Mouse (Mus musculus): Measurements from ENCODE around the gene Cnih2. TPM values are rescaled to one million over a fixed set of nuclear protein-coding genes. Genes with fewer than 3 reads are reported as not detected.

The Cnih2 gene
- total and polyA plus RNA-seq, 2 experiments from 2014 or later: 397 to 573 TPM

- Histone ChIP-seq H3K9ac (replicated peaks; ENCODE audit: low read length) (no peak overlapping the region), H3K27me3 (ENCODE audit: insufficient read depth, low read length) (peaks cover 5% of the 10 kb centered on the region; the same call in 1 of the 2 replicates), H3K4me2 (ENCODE audit: low read depth, low read length) (no peak overlapping the region), H3K4me1 (ENCODE audit: insufficient read depth, low read length) (peaks cover 5% of the 10 kb centered on the region), H3K36me3 (ENCODE audit: insufficient read depth, low read length) (peaks cover 28% of the 10 kb centered on the region; the same call in 1 of the 2 replicates), H3K9me3 (ENCODE audit: low read length) (no peaks in the 10 kb centered on the region), H3K4me3 (ENCODE audit: low read length) (no peak overlapping the region), H3K27ac (no peak overlapping the region)
- no peak for ATAC-seq
- TF ChIP-seq CTCF (IDR thresholded peaks at IDR 0.05; ENCODE audit: low read depth): no peak
- WGBS: 72% methylated on average over 6 of the region's 6 CpGs
- DNase-seq (ENCODE audit: low spot score): no peak
Observed at GRCm38 (mm10) chr19:5049325-5049724, 49.0 kb downstream of the Cnih2 start.

DNA sequence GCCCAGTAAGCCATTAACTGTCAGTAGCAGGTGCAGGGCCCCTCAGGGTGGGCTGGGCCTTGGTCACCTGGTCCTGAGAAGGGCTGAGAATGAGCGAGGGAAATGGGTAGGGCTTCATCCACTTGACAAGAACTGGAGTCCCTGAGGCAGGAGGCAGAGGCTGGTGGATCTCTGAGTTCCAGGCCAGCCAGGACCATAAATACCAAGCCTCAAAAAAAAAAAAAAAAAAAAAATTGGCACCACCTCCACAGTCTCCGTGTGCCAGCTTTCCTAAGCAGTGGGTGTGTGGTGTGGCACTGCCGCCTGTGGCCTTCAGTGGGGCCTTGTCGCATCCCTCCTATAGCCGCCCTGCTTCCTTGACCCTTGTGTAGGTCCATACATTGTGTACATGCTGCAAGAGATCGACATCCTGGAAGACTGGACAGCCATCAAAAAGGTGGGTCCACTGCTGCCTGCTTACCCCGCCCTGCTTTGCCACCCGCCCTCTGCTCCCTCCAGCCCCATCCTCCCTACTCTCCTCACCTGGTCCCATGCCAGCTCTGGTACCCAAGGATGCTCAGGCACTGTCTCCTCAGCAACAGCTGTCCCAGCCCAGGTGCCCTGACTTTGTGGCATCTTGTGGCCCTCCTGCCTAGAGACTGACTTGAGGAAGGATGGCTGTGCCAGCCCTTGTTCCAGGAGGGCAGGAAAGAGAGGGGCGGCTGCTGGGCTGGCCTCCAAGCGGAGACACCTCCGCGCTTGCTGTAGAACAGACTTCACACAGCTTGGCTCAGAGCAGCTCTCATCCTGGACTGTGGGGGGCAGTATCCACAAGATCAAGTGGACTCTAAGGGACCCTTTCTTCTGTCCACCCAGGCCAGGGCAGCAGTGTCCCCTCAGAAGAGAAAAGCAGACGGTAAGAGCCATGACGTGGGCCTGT is 49.9 kb downstream of the Cnih2 start:
- H3K9me3 ChIP-seq (ENCODE audit: low read length): no peaks in the 10 kb centered on the region
- H3K27me3 ChIP-seq (ENCODE audit: insufficient read depth, low read length): peaks cover 5% of the 10 kb centered on the region; the same call in 1 of the 2 replicates
- H3K27ac ChIP-seq: no peak overlapping the region
- H3K4me2 ChIP-seq (ENCODE audit: low read depth, low read length): no peak overlapping the region
- peaks cover 5% of the 10 kb centered on the region for H3K4me1 ChIP-seq (ENCODE audit: insufficient read depth, low read length)
- H3K9ac ChIP-seq (replicated peaks; ENCODE audit: low read length): no peak overlapping the region
- H3K36me3 ChIP-seq (ENCODE audit: insufficient read depth, low read length): peaks cover 28% of the 10 kb centered on the region
- 79% methylated on average over 14 of the region's 14 CpGs for WGBS
- no peak for TF ChIP-seq CTCF (IDR thresholded peaks at IDR 0.05; ENCODE audit: low read depth)
- no peak overlapping the region for H3K4me3 ChIP-seq (ENCODE audit: low read length)
- no peak for DNase-seq (ENCODE audit: low spot score)
- ATAC-seq: no peak

DNA sequence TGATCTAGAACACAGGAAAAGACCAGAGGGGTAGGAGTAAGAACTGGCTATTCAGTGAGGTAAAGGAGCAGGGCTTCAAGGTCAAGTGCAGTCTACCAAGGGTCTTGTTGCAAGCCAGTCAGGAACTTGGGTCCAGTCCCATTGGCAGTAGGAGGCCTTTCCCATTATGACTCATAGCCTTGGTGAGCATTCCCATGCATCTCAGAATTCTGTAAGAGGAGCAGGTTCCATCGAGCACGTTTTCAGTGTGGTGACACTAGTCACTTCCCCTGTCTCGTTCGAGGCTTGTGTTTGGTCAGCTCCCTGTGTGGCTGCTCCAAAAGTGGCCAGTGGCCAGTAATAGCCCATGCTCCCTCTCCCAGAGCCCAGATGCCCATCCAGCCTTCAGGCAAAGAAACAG is 52.8 kb downstream of the Cnih2 start:
- H3K27me3 ChIP-seq (ENCODE audit: insufficient read depth, low read length): no peaks in the 10 kb centered on the region
- no peak overlapping the region for H3K4me2 ChIP-seq (ENCODE audit: low read depth, low read length)
- H3K27ac ChIP-seq: no peak overlapping the region
- no peak overlapping the region for H3K4me3 ChIP-seq (ENCODE audit: low read length)
- peaks cover 28% of the 10 kb centered on the region for H3K36me3 ChIP-seq (ENCODE audit: insufficient read depth, low read length)
- no peaks in the 10 kb centered on the region for H3K9me3 ChIP-seq (ENCODE audit: low read length)
- H3K4me1 ChIP-seq (ENCODE audit: insufficient read depth, low read length): peaks cover 11% of the 10 kb centered on the region
- 86% methylated on average over 4 of the region's 4 CpGs for WGBS
- no peak for TF ChIP-seq CTCF (IDR thresholded peaks at IDR 0.05; ENCODE audit: low read depth)
- DNase-seq (ENCODE audit: low spot score): no peak
- no peak for ATAC-seq
- H3K9ac ChIP-seq (replicated peaks; ENCODE audit: low read length): no peak overlapping the region

Other genes with a start within 250 kb of the Cnih2 start
- gene Ctsf, start 243.4 kb downstream of the Cnih2 start, total RNA-seq (2014; rRNA removed): 80.2 and 147 TPM in 2 replicates
- gene Ctsf, start 243.4 kb downstream of the Cnih2 start, polyA plus RNA-seq (2015; fragmentation: Nextera tagmentation; extraction: Ambion mirVana): 98.2 and 106 TPM in 2 replicates
- gene Actn3, start 220.6 kb downstream of the Cnih2 start, total RNA-seq (2014; rRNA removed): 6.8 and 8.4 TPM in 2 replicates
- 3.8 and 3.9 TPM in 2 replicates for gene Actn3, start 220.6 kb downstream of the Cnih2 start, polyA plus RNA-seq (2015; fragmentation: Nextera tagmentation; extraction: Ambion mirVana)
- 29.1 and 30.7 TPM in 2 replicates for gene Zdhhc24, start 219.9 kb downstream of the Cnih2 start, total RNA-seq (2014; rRNA removed)
- gene Zdhhc24, start 219.9 kb downstream of the Cnih2 start, polyA plus RNA-seq (2015; fragmentation: Nextera tagmentation; extraction: Ambion mirVana): 17.4 and 20.9 TPM in 2 replicates
- gene Bbs1, start 191.9 kb downstream of the Cnih2 start, total RNA-seq (2014; rRNA removed): 17.9 and 37.6 TPM in 2 replicates
- 7.3 and 9.1 TPM in 2 replicates for gene Bbs1, start 191.9 kb downstream of the Cnih2 start, polyA plus RNA-seq (2015; fragmentation: Nextera tagmentation; extraction: Ambion mirVana)
- 94.0 and 111 TPM in 2 replicates for gene Dpp3, start 170.2 kb downstream of the Cnih2 start, total RNA-seq (2014; rRNA removed)
- 78.3 and 79.2 TPM in 2 replicates for gene Dpp3, start 170.2 kb downstream of the Cnih2 start, polyA plus RNA-seq (2015; fragmentation: Nextera tagmentation; extraction: Ambion mirVana)
- 11.9 and 13.4 TPM in 2 replicates for gene Peli3, start 155.4 kb downstream of the Cnih2 start, total RNA-seq (2014; rRNA removed)
- gene Peli3, start 155.4 kb downstream of the Cnih2 start, polyA plus RNA-seq (2015; fragmentation: Nextera tagmentation; extraction: Ambion mirVana): 8.1 and 8.6 TPM in 2 replicates
- 83.5 and 90.4 TPM in 2 replicates for gene Mrpl11, start 136.4 kb downstream of the Cnih2 start, total RNA-seq (2014; rRNA removed)
- 138 and 139 TPM in 2 replicates for gene Mrpl11, start 136.4 kb downstream of the Cnih2 start, polyA plus RNA-seq (2015; fragmentation: Nextera tagmentation; extraction: Ambion mirVana)
- gene Npas4, start 108.2 kb downstream of the Cnih2 start, total RNA-seq (2014; rRNA removed): 1.9 and 3.0 TPM in 2 replicates
- 0.13 and 0.20 TPM in 2 replicates for gene Npas4, start 108.2 kb downstream of the Cnih2 start, polyA plus RNA-seq (2015; fragmentation: Nextera tagmentation; extraction: Ambion mirVana)
- 13.9 and 22.5 TPM in 2 replicates for gene Slc29a2, start 74.7 kb downstream of the Cnih2 start, total RNA-seq (2014; rRNA removed)
- gene Slc29a2, start 74.7 kb downstream of the Cnih2 start, polyA plus RNA-seq (2015; fragmentation: Nextera tagmentation; extraction: Ambion mirVana): 15.5 and 16.3 TPM in 2 replicates
- gene B4gat1, start 59.7 kb downstream of the Cnih2 start, total RNA-seq (2014; rRNA removed): 166 and 178 TPM in 2 replicates
- gene B4gat1, start 59.7 kb downstream of the Cnih2 start, polyA plus RNA-seq (2015; fragmentation: Nextera tagmentation; extraction: Ambion mirVana): 166 and 174 TPM in 2 replicates
- 4.5 and 8.5 TPM in 2 replicates for gene AC124502.3, start 59.6 kb downstream of the Cnih2 start, total RNA-seq (2014; rRNA removed)
- 2.4 and 3.0 TPM in 2 replicates for gene AC124502.3, start 59.6 kb downstream of the Cnih2 start, polyA plus RNA-seq (2015; fragmentation: Nextera tagmentation; extraction: Ambion mirVana)
- 5.0 and 5.5 TPM in 2 replicates for gene Brms1, start 57.2 kb downstream of the Cnih2 start, total RNA-seq (2014; rRNA removed)
- 22.5 and 22.6 TPM in 2 replicates for gene Brms1, start 57.2 kb downstream of the Cnih2 start, polyA plus RNA-seq (2015; fragmentation: Nextera tagmentation; extraction: Ambion mirVana)
- 0.93 and 2.0 TPM in 2 replicates for gene Rin1, start 48.0 kb downstream of the Cnih2 start, total RNA-seq (2014; rRNA removed)
- gene Rin1, start 48.0 kb downstream of the Cnih2 start, polyA plus RNA-seq (2015; fragmentation: Nextera tagmentation; extraction: Ambion mirVana): 0.72 and 0.86 TPM in 2 replicates
- gene Cd248, start 30.4 kb downstream of the Cnih2 start, total RNA-seq (2014; rRNA removed): 15.4 and 16.4 TPM in 2 replicates
- gene Cd248, start 30.4 kb downstream of the Cnih2 start, polyA plus RNA-seq (2015; fragmentation: Nextera tagmentation; extraction: Ambion mirVana): 10.7 and 12.5 TPM in 2 replicates
- 68.9 and 76.6 TPM in 2 replicates for gene Tmem151a, start 13.0 kb downstream of the Cnih2 start, total RNA-seq (2014; rRNA removed)
- 61.0 and 71.5 TPM in 2 replicates for gene Tmem151a, start 13.0 kb downstream of the Cnih2 start, polyA plus RNA-seq (2015; fragmentation: Nextera tagmentation; extraction: Ambion mirVana)
- gene Yif1a, start 10.0 kb downstream of the Cnih2 start, total RNA-seq (2014; rRNA removed): 59.7 and 69.0 TPM in 2 replicates
- gene Yif1a, start 10.0 kb downstream of the Cnih2 start, polyA plus RNA-seq (2015; fragmentation: Nextera tagmentation; extraction: Ambion mirVana): 66.6 and 68.0 TPM in 2 replicates
- 272 and 291 TPM in 2 replicates for gene Rab1b, start 8.6 kb upstream of the Cnih2 start, total RNA-seq (2014; rRNA removed)
- gene Rab1b, start 8.6 kb upstream of the Cnih2 start, polyA plus RNA-seq (2015; fragmentation: Nextera tagmentation; extraction: Ambion mirVana): 229 and 230 TPM in 2 replicates
- 191 and 227 TPM in 2 replicates for gene Klc2, start 20.0 kb upstream of the Cnih2 start, total RNA-seq (2014; rRNA removed)
- 75.6 and 76.6 TPM in 2 replicates for gene Klc2, start 20.0 kb upstream of the Cnih2 start, polyA plus RNA-seq (2015; fragmentation: Nextera tagmentation; extraction: Ambion mirVana)
- 60.3 and 63.6 TPM in 2 replicates for gene Pacs1, start 174.6 kb upstream of the Cnih2 start, total RNA-seq (2014; rRNA removed)
- 33.1 and 41.0 TPM in 2 replicates for gene Pacs1, start 174.6 kb upstream of the Cnih2 start, polyA plus RNA-seq (2015; fragmentation: Nextera tagmentation; extraction: Ambion mirVana)
- gene Sf3b2, start 196.9 kb upstream of the Cnih2 start, total RNA-seq (2014; rRNA removed): 266 and 341 TPM in 2 replicates
- 322 and 334 TPM in 2 replicates for gene Sf3b2, start 196.9 kb upstream of the Cnih2 start, polyA plus RNA-seq (2015; fragmentation: Nextera tagmentation; extraction: Ambion mirVana)
- 25.0 and 27.3 TPM in 2 replicates for gene Gal3st3, start 199.8 kb upstream of the Cnih2 start, total RNA-seq (2014; rRNA removed)
- 26.9 and 31.9 TPM in 2 replicates for gene Gal3st3, start 199.8 kb upstream of the Cnih2 start, polyA plus RNA-seq (2015; fragmentation: Nextera tagmentation; extraction: Ambion mirVana)
- not detected in 2 replicates for gene Catsper1, start 237.2 kb upstream of the Cnih2 start, total RNA-seq (2014; rRNA removed)
- gene Catsper1, start 237.2 kb upstream of the Cnih2 start, polyA plus RNA-seq (2015; fragmentation: Nextera tagmentation; extraction: Ambion mirVana): not detected in 2 replicates